Mouse (Mus musculus) lung, embryonic 15.5 days (tissue): ENCODE results near the gene Ccdc78. TPM values are rescaled to one million over a fixed set of nuclear protein-coding genes. Genes with fewer than 3 reads are reported as not detected.
"Not testable (repeated sequence)": the region's sequence is repeated elsewhere in the genome, so short reads cannot be mapped to it uniquely, and the experiment has no call there.

Experiments
- ATAC-seq: fragments of 200-750 bp; cut with Nextera tagmentation; 2 replicates; pipeline ENCODE4 v1.8.0; 2017; ENCODE audit warnings: moderate number of reproducible peaks, borderline replicate concordance; ENCODE audit not compliant: low FRiP score, low TSS enrichment; ENCODE audit errors: extremely low read depth
- H3K27ac ChIP-seq: fragments of 300-500 bp; sonication (generic); 2 replicates; pipeline ENCODE4 v1.5.1; 2015; ENCODE audit warnings: moderate library complexity, mild to moderate bottlenecking, inconsistent platforms
- H3K27me3 ChIP-seq: fragments of 300-500 bp; sonication (generic); 2 replicates; pipeline ENCODE4 v1.6.1; 2015; ENCODE audit warnings: inconsistent platforms
- H3K36me3 ChIP-seq: fragments of 300-500 bp; sonication (generic); 2 replicates; pipeline ENCODE4 v1.6.1; 2015; ENCODE audit warnings: inconsistent platforms
- H3K4me1 ChIP-seq: fragments of 300-500 bp; sonication (generic); 2 replicates; pipeline ENCODE4 v1.6.1; 2015; ENCODE audit warnings: inconsistent platforms
- H3K4me2 ChIP-seq: fragments of 300-500 bp; sonication (generic); 2 replicates; pipeline ENCODE4 v1.6.1; 2015; ENCODE audit warnings: inconsistent platforms, mild to moderate bottlenecking, moderate library complexity
- H3K4me3 ChIP-seq: fragments of 300-500 bp; sonication (generic); 2 replicates; pipeline ENCODE4 v1.5.1; 2015; ENCODE audit warnings: mild to moderate bottlenecking, inconsistent platforms
- H3K9ac ChIP-seq: fragments of 300-500 bp; sonication (generic); 2 replicates; pipeline ENCODE4 v1.6.1; 2015; ENCODE audit warnings: inconsistent platforms
- H3K9me3 ChIP-seq: fragments of 300-500 bp; sonication (generic); 2 replicates; pipeline ENCODE4 v1.6.1; 2016; ENCODE audit warnings: inconsistent platforms
- WGBS: fragments of 180-500 bp; shearing (Covaris S2); methylation state at CpG from one replicate; pipeline ENCODE4 v1.1.7; 2015; 5-methylcytosine and 5-hydroxymethylcytosine counted together
- polyA plus RNA-seq: library from polyadenylated mRNA; unstranded; fragments of >200 nt; fragmentation: Nextera tagmentation; extraction: Ambion mirVana; gene quantifications from 2 replicates; pipeline ENCODE4 v1.2.1, GENCODE M21; 2015

The Ccdc78 gene
- polyA plus RNA-seq, 1 experiment from 2014 or later: 0.70 TPM

DNA sequence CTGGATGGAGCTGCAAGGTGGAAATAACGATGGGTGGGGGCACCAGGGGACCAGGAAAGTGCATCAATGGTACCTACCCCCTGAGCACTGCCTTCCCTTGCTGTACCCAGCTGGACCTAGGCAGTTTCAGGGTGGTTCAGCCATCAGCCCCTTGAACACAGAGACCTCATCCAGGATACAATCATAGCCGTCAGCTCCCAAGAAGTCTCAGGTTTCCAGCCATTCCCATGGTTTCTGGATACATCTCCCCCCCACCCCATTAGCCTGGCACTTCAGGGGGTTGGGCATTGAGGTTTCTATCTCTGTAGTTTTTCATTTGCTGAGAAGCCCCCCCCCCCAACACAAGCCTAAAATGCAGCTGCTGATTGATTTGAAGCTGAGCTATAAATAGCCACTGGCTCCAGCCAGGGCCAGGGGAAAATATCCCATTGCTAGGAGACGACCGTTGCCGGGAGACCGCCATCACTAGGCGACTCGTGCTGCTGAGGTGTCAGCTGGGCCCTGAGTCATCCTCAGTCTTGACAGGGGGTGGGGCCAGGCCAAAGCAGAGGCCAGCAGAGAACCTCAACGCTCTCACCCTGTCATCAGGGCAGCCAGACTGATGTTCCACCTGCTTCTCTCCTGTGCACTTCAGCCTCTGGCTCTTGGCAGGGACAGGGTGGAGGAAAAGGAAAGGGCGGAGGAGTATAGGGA, 16.6 kb downstream of the Ccdc78 start:
- Histone ChIP-seq H3K4me3 (no peak overlapping the region), H3K9me3 (no peaks in the 10 kb centered on the region), H3K9ac (no peak overlapping the region), H3K36me3 (no peaks in the 10 kb centered on the region), H3K4me1 (no peaks in the 10 kb centered on the region), H3K4me2 (no peak overlapping the region), H3K27me3 (peaks cover 2% of the 10 kb centered on the region), H3K27ac (no peak overlapping the region)
- no peak for ATAC-seq
- WGBS: 9% methylated on average over 10 of the region's 10 CpGs

- 67% methylated on average over 4 of the region's 4 CpGs for WGBS
- no peak overlapping the region for H3K9ac ChIP-seq
- H3K36me3 ChIP-seq: no peaks in the 10 kb centered on the region
- H3K9me3 ChIP-seq: no peaks in the 10 kb centered on the region
- peaks cover 37% of the 10 kb centered on the region for H3K27me3 ChIP-seq
- peaks cover 16% of the 10 kb centered on the region for H3K4me1 ChIP-seq
- no peak overlapping the region for H3K27ac ChIP-seq
- no peak overlapping the region for H3K4me3 ChIP-seq
- no peak overlapping the region for H3K4me2 ChIP-seq
- no peak for ATAC-seq
Observed at GRCm38 (mm10) chr17:25806507-25806906, 20.1 kb downstream of the Ccdc78 start.

DNA sequence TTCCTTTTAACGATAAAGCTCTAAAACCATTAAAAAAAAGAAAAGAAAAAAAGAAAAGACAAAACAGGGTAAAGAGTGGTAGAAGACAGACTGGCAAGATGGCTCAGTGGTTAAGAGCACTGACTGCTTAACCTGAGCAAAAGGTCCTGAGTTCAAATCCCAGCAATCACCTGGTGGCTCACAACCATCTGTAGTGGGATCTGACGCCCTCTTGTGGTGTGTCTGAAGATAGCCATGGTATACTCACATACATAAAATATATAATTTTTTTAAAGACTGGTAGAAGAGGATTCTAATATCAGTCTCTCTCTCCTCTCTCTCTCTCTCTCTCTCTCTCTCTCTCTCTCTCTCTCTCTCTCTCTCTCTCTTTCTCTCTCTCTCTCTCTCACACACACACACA, 21.1 kb downstream of the Ccdc78 start:
- Histone ChIP-seq H3K4me1 (peaks cover 16% of the 10 kb centered on the region), H3K27me3 (peaks cover 46% of the 10 kb centered on the region)
- not testable (repeated sequence) for H3K27ac ChIP-seq, H3K4me3 ChIP-seq, H3K4me2 ChIP-seq, ATAC-seq, H3K36me3 ChIP-seq, H3K9ac ChIP-seq, H3K9me3 ChIP-seq
- WGBS: 31% methylated on average over 2 of the region's 2 CpGs

- 32% methylated on average over 5 of the region's 5 CpGs for WGBS
- H3K4me2 ChIP-seq: peak overlapping the region; percentile 94
- peaks cover 16% of the 10 kb centered on the region for H3K4me1 ChIP-seq
- no peak overlapping the region for H3K27ac ChIP-seq
- no peak overlapping the region for H3K9ac ChIP-seq
- H3K27me3 ChIP-seq: peaks cover 50% of the 10 kb centered on the region
- no peaks in the 10 kb centered on the region for H3K36me3 ChIP-seq
- ATAC-seq: no peak
- H3K4me3 ChIP-seq: no peak overlapping the region; the same call in 1 of the 2 replicates
- H3K9me3 ChIP-seq: no peaks in the 10 kb centered on the region
Observed at GRCm38 (mm10) chr17:25808028-25808427, 21.6 kb downstream of the Ccdc78 start.

DNA sequence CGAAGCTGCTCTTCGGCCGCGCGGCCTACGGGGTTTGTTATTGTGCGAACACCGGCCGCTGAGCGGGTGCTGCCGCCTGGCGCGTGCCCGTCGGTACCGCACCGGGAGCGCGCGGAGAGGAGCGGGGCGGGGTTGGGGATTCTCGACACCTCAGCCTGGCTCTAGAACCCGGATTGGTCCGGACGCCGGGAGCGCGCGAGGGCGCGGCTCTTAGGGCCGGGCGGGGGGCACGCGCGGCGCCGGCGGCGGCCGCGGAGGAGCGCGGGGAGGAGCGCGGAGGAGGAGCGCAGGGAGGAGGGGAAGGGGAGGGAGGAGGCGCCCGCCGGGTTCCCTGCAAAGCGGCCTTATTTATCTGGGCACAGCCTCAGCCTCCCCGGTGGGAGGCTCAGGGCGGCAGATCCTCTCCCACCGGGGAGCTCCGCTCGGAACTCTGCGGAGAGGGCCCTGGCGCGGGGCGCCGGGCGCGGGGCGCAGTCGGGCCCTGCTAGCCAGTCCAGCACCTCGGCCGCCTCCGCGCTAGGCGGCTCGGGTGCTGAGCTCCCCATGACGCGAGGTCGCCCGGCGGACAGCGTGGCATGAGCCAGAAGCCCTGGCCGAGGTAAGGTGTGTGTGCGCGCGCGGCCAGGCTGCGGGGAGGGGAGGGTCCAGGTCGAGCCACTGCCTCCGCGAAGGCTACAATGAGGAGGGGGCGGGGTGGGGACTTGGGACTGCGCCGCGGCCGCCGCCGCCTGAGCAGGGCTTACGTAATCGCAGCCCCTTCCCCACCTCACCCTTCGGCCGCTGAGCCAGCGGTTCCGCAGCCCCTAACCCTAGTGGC, 22.6 kb downstream of the Ccdc78 start, which contains the start of gene Fbxl16:
Gene Fbxl16, plus strand, starts transcription at position 297 of the 817 bp plus-strand sequence.
- Histone ChIP-seq H3K9ac (peak within 1 kb of the TSS; percentile 33), H3K4me3 (peak within 1 kb of the TSS; percentile 52), H3K9me3 (no peaks in the 10 kb centered on the region), H3K4me1 (peaks cover 16% of the 10 kb centered on the region), H3K36me3 (no peaks in the 10 kb centered on the region), H3K27ac (no peak within 1 kb of the TSS), H3K4me2 (peak within 1 kb of the TSS; percentile 94), H3K27me3 (peaks cover 54% of the 10 kb centered on the region)
- ATAC-seq: peak; percentile 66
- WGBS: under 1% methylated on average over 72 of the region's 100 CpGs

GRCm38 (mm10) chr17:25809606-25810340, 23.4 kb downstream of the Ccdc78 start:
- WGBS: 7% methylated on average over 25 of the region's 25 CpGs
- Histone ChIP-seq H3K36me3 (no peaks in the 10 kb centered on the region), H3K27me3 (peaks cover 54% of the 10 kb centered on the region), H3K4me2 (peak overlapping the region; percentile 94), H3K27ac (no peak overlapping the region), H3K9me3 (no peaks in the 10 kb centered on the region), H3K4me3 (peak overlapping the region; percentile 52), H3K9ac (peak overlapping the region; percentile 33), H3K4me1 (peaks cover 16% of the 10 kb centered on the region)
- no peak for ATAC-seq

GRCm38 (mm10) chr17:25810890-25811289, 24.5 kb downstream of the Ccdc78 start:
- ATAC-seq: no peak
- WGBS: 65% methylated on average over 4 of the region's 4 CpGs
- no peaks in the 10 kb centered on the region for H3K36me3 ChIP-seq
- H3K4me2 ChIP-seq: no peak overlapping the region
- H3K4me3 ChIP-seq: no peak overlapping the region
- H3K27ac ChIP-seq: no peak overlapping the region
- H3K9ac ChIP-seq: no peak overlapping the region
- no peaks in the 10 kb centered on the region for H3K9me3 ChIP-seq
- H3K27me3 ChIP-seq: peaks cover 54% of the 10 kb centered on the region
- peaks cover 16% of the 10 kb centered on the region for H3K4me1 ChIP-seq

DNA sequence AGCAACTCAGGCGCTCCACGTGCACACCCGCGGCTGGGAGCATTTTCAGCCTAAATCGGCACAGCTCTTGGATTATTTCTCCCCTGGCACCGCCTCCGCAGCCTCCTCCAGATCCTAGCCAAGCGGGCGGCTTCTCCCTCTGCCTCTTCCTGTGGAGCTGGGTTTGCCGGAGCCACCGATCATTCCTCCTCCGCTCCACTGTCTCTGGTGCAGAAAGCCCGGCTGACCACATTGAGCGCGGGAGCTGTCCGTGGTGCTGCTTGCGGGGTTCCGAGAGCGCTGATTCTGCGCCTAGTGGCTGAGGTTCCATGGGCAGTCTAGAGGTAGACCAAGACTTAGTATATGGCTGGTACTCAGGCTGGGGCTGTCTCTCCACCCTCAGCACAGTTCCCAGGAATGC, 27.1 kb downstream of the Ccdc78 start:
- Histone ChIP-seq H3K4me1 (peaks cover 16% of the 10 kb centered on the region), H3K36me3 (no peaks in the 10 kb centered on the region), H3K27ac (no peak overlapping the region), H3K4me3 (no peak overlapping the region), H3K9me3 (no peaks in the 10 kb centered on the region), H3K27me3 (peaks cover 58% of the 10 kb centered on the region), H3K4me2 (no peak overlapping the region), H3K9ac (no peak overlapping the region)
- ATAC-seq: no peak
- 3% methylated on average over 20 of the region's 20 CpGs for WGBS

DNA sequence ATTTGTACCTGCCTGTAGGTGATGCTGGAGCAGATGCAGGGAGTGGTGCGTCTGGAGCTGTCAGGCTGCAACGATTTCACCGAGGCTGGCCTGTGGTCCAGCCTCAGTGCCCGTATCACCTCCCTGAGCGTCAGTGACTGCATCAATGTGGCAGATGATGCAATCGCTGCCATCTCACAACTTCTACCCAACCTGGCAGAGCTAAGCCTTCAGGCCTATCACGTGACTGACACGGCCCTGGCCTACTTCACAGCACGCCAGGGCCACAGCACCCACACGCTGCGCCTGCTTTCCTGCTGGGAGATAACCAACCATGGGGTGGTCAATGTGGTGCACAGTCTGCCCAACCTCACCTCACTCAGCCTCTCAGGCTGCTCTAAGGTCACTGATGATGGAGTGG, 31.3 kb downstream of the Ccdc78 start:
- Histone ChIP-seq H3K4me2 (no peak overlapping the region), H3K4me1 (no peaks in the 10 kb centered on the region; the same call in 1 of the 2 replicates), H3K4me3 (no peak overlapping the region), H3K9ac (no peak overlapping the region), H3K27me3 (peaks cover 56% of the 10 kb centered on the region), H3K27ac (no peak overlapping the region), H3K36me3 (no peaks in the 10 kb centered on the region), H3K9me3 (no peaks in the 10 kb centered on the region)
- ATAC-seq: no peak
- WGBS: 76% methylated on average over 11 of the region's 11 CpGs

DNA sequence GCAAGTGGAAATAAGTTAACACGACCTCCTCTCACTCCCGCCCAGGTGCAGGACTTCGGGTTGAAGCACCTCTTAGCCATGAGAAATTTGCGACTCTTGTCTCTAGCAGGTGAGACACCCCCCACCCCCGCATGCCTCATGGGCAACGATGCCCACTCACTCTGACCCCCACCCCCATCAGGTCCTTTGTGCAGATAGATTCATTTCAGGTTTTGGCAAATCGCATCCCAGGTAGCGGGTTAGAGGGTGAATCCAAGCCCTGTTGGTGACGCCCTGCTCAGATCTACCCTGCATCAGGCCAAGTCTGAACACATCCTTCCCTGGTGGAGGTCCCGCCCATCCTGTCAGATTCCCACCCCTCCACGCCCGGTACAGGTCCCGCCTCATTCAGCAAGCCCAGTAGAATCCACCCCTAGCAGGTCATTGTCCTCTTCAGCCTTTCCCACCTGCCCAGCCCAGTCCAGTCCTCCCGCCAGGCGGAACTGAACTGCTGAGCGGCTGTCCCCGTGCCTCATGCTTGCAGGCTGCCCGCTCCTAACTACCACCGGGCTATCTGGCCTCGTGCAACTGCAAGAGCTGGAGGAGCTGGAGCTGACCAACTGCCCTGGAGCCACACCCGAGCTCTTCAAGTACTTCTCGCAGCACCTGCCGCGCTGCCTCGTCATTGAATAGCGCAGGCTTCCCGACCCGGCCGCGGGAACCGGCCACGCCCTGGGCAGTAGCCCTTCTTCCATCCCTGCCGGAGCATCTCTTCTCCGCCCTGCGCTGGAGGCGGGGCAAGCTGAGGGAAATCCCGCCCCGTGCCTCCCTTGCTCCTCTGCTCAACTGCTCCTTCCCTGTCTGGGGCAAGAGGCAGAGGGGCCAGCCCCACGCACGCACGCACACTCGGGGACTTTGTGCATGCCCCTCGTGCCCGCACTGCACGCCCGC, 32.7 kb downstream of the Ccdc78 start:
- Histone ChIP-seq H3K36me3 (no peaks in the 10 kb centered on the region), H3K4me2 (0 out of 2 replicates have a peak overlapping the region, but pooled peaks have one; percentile 10), H3K4me3 (no peak overlapping the region), H3K9ac (no peak overlapping the region), H3K9me3 (no peaks in the 10 kb centered on the region), H3K27ac (no peak overlapping the region), H3K4me1 (peaks cover 4% of the 10 kb centered on the region), H3K27me3 (peaks cover 52% of the 10 kb centered on the region)
- 9% methylated on average over 46 of the region's 46 CpGs for WGBS
- no peak for ATAC-seq

DNA sequence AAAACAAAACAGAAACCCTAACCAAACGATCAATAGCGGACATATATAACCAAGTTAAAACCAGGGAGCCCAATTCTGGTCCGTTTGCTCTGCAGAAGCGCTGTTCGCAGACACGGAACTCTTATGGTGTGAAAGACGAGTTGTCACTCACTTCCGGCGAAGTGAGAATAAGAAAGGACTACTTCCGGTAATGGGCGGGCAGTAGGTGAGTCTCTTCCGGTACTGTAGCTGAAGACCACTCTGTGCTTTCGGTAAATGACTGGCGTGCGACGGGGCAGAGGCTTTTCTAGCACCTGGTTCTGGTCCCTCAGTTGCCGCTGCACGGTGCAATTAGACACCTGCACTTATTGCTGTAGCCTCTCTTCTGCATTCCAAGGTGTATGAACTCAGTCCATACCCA, 37.1 kb downstream of the Ccdc78 start, which contains the start of gene Wdr24:
Gene Wdr24, plus strand, starts transcription at position 176 of the 400 bp plus-strand sequence.
- ATAC-seq: peak; percentile 56; the same call in 1 of the 2 replicates
- Histone ChIP-seq H3K4me2 (peak within 1 kb of the TSS; percentile 74), H3K4me1 (peaks cover 23% of the 10 kb centered on the region), H3K27me3 (peaks cover 41% of the 10 kb centered on the region), H3K4me3 (peak within 1 kb of the TSS; percentile 51), H3K9me3 (no peaks in the 10 kb centered on the region), H3K9ac (peak within 1 kb of the TSS; percentile 47), H3K36me3 (peaks cover 19% of the 10 kb centered on the region), H3K27ac (peak within 1 kb of the TSS; percentile 45; the same call in 1 of the 2 replicates)
- WGBS: under 1% methylated on average over 18 of the region's 18 CpGs
